Mouse (Mus musculus): ENCODE results near the gene Trappc12. TPM values are rescaled to one million over a fixed set of nuclear protein-coding genes. Genes with fewer than 3 reads are reported as not detected.

Gene Trappc12
- polyA plus RNA-seq (2015; fragmentation: Nextera tagmentation; extraction: Ambion mirVana) = 16.7 and 18.1 TPM in 2 replicates

DNA sequence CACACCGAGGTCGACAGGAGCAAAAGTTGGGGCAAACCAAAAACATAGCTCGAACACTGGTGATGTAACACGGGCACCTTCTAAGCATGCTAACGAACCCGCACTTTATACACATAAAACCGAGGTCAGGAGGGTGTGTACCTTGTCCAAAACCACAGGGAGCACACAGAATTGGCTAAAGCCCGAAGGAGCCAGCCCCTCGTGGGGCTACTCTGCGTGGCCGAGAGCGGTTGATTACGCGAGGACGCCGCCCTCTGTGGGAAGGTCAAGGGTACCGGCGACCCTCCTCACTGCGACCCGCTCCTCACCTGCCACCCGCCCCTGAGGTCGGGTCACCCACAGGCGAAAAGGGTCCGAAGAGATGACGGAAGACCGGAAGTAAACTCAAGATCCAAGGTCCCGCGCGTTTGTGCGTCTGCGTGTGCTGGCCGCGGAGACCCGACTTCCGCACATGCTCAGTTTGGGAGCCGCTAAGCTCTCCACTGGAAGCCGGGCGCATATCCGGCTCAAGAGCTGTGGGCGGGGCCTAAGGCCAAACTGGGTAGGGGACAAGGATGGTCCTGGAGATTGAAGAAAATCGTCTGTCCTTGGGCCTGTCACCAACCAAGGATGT is at the start of gene Trappc12:
Gene Trappc12, minus strand, starts transcription at position 452 of the 613 bp plus-strand sequence.
- Histone ChIP-seq H3K4me1 (replicated peaks) (peaks cover 50% of the 10 kb centered on the region), H3K4me3 (replicated peaks) (peak within 1 kb of the TSS; percentile 90), H3K36me3 (replicated peaks) (peaks cover 22% of the 10 kb centered on the region), H3K4me2 (peak within 1 kb of the TSS; percentile 86), H3K27ac (replicated peaks) (peak within 1 kb of the TSS; percentile 73), H3K9ac (peak within 1 kb of the TSS; percentile 89), H3K9me3 (replicated peaks) (no peaks in the 10 kb centered on the region), H3K27me3 (no peaks in the 10 kb centered on the region)
- ATAC-seq (ENCODE audit: insufficient read depth) = peak; percentile 81
- under 1% methylated on average over 41 of the region's 41 CpGs for WGBS (ENCODE audit: insufficient replicate concordance)

DNA sequence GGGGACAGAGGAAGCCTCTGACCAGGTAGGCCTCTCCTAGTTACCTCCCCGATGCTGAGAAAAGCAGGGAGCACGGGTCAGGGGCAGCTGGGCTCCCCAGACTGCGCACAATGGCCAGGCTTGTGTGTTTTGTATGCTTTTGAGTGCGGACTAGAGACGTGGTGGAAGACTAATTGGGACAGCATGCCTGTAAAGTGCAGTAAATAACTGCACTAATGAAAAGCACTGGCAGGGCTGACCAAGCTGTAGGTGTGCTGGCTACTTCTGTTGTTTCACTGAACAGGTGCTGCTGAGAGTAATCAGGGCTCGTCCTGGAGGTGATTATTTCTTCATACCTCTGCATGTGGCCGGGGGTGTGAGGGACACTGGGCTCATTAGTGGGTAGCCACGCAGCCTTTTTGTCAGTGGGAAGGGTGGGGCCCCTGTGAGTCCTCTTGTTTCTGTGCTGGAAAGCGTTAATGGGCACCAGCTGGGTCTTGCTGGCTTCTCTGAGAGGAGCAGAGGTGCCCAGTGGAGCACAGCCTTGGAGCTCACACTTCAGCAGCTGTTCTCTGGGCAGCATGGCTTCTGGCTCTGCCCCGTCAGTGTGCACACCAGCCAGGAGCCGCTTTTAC is 49.6 kb upstream of the Trappc12 start:
- Histone ChIP-seq H3K9me3 (replicated peaks) (no peaks in the 10 kb centered on the region), H3K9ac (no peak overlapping the region), H3K27me3 (no peaks in the 10 kb centered on the region), H3K4me3 (replicated peaks) (no peak overlapping the region), H3K36me3 (replicated peaks) (no peaks in the 10 kb centered on the region), H3K27ac (replicated peaks) (no peak overlapping the region), H3K4me1 (replicated peaks) (peaks cover 28% of the 10 kb centered on the region), H3K4me2 (no peak overlapping the region)
- no peak for ATAC-seq (ENCODE audit: insufficient read depth)
- WGBS (ENCODE audit: insufficient replicate concordance) = 72% methylated on average over 11 of the region's 11 CpGs

DNA sequence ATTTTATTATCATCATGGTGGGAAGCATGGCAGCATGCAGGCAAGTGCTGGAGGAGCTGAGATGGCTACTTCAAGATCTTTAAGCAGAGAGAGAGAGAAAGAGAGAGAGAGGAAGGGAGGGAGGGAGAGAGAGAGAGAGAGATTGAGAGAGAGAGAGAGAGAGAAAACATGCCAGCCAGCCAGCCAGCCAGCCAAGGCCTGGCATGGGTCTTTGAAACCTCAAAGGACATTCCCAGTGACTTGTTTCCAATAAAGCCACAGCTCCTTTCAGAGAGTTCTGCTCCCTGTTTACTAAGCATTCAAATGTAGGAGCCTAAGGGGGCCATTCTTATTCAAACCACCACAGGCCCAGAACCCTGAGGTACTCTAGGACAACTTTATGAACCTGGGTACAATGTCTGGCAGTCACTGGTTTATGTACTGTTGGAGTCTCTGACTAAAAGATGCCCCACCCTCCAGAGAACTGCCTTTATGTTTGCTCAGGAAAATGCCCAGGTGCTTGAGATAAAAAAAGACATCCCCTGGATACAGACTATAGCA is 46.7 kb upstream of the Trappc12 start:
- Histone ChIP-seq H3K4me1 (replicated peaks) (peaks cover 6% of the 10 kb centered on the region; the same call in 1 of the 2 replicates), H3K9ac (no peak overlapping the region), H3K4me3 (replicated peaks) (no peak overlapping the region), H3K36me3 (replicated peaks) (no peaks in the 10 kb centered on the region), H3K9me3 (replicated peaks) (no peaks in the 10 kb centered on the region), H3K4me2 (no peak overlapping the region), H3K27ac (replicated peaks) (no peak overlapping the region), H3K27me3 (no peaks in the 10 kb centered on the region)
- ATAC-seq (ENCODE audit: insufficient read depth) = no peak

DNA sequence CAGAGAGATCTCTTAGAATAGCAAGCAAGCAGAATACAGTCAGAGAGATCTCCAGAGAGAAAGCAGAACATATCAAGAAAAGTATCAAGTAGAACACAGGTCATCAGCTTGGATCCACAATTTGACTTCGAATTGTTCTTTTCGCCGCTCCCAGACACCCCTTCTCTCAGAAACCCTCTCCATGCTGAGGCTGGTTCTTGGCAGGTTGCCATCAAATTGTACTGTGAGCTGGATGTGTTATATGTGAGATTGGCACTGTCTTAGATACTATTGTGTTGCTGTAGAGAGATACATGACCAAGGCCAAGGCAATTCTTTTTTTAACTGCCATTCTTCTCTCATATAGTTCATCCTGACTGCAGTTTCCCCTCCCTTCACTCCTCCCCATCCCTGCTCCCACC is 44.8 kb upstream of the Trappc12 start:
- no peak overlapping the region for H3K4me3 ChIP-seq (replicated peaks)
- no peak for ATAC-seq (ENCODE audit: insufficient read depth)
- WGBS (ENCODE audit: insufficient replicate concordance) = 85% methylated on average over 3 of the region's 3 CpGs

DNA sequence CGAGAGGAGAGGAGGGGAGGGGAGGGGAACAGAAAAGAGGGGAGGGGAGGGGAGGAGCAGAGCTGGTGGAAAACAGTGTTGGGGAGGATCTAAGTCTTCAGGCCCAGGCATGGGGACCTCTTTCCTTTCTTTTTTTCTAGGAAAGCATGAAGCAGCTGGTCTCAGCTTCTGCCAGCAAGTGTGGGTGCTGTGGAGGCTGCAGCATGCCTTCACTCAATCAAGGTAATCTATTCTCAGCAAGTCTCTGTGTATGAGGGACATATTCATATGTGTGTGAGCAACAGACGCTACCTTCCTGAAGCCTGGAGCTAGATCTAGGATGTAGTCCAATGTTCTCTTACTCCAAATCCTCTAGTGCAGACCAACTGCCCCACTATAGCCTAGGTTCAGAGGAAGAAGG is 43.4 kb upstream of the Trappc12 start:
- 68% methylated on average over 2 of the region's 2 CpGs for WGBS (ENCODE audit: insufficient replicate concordance)
- ATAC-seq (ENCODE audit: insufficient read depth) = no peak
- Histone ChIP-seq H3K27ac (replicated peaks) (no peak overlapping the region), H3K9me3 (replicated peaks) (no peaks in the 10 kb centered on the region), H3K4me3 (replicated peaks) (no peak overlapping the region), H3K4me1 (replicated peaks) (no peaks in the 10 kb centered on the region), H3K36me3 (replicated peaks) (no peaks in the 10 kb centered on the region), H3K9ac (no peak overlapping the region), H3K27me3 (no peaks in the 10 kb centered on the region), H3K4me2 (no peak overlapping the region)

More for the DNA sequence above, 44.8 kb upstream of the Trappc12 start:
- Histone ChIP-seq H3K27ac (replicated peaks) (no peak overlapping the region), H3K4me1 (replicated peaks) (0 out of 2 replicates have a peak, but pooled peaks cover under 1% of the 10 kb centered on the region), H3K27me3 (no peaks in the 10 kb centered on the region), H3K9ac (no peak overlapping the region), H3K4me2 (no peak overlapping the region), H3K36me3 (replicated peaks) (no peaks in the 10 kb centered on the region), H3K9me3 (replicated peaks) (no peaks in the 10 kb centered on the region)

DNA sequence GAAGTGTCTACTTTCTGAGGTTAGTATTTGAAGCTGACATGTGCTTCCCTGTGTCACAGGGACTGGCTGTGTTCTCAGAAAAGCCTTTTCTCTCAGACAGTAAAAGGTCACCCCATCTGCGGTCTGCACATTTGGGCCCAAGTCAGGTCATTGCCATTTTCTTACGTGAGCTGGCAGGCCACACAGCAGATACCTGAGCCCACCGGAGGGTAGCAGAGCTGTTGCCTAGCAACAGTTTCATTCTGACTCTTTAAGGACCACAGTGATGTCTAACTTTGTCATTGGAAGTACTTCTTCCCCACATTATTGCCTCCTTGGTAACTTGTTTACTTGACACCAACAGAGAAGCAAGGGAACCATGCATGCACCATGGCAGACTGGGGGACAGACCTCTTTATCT is 42.3 kb upstream of the Trappc12 start:
- H3K27ac ChIP-seq (replicated peaks) = no peak overlapping the region
- H3K9ac ChIP-seq = no peak overlapping the region
- H3K4me3 ChIP-seq (replicated peaks) = no peak overlapping the region
- H3K4me2 ChIP-seq = no peak overlapping the region
- no peak for ATAC-seq (ENCODE audit: insufficient read depth)
- no peaks in the 10 kb centered on the region for H3K9me3 ChIP-seq (replicated peaks)
- H3K27me3 ChIP-seq = no peaks in the 10 kb centered on the region
- H3K36me3 ChIP-seq (replicated peaks) = no peaks in the 10 kb centered on the region
- no peaks in the 10 kb centered on the region for H3K4me1 ChIP-seq (replicated peaks)
- WGBS (ENCODE audit: insufficient replicate concordance) = 72% methylated on average over 3 of the region's 3 CpGs

DNA sequence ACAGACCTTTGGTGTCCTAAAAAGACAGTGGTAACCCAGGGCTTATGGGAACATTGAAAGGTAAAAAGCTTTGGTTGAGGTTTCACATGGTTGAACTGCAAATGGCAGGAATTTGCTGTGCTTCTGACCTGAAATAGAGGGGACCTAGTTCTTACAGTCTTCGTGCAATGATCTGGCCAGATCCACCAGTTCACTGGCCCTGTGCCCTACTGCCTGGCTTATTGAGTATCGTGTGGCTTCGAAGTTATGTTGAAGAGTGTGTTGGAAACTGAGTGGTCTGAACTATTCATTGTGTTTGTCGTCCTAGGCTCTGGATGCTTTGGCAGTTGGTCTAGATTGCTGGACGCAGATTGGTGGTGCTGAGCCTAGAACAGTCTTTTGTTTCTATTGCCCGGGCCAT is 36.0 kb upstream of the Trappc12 start:
- Histone ChIP-seq H3K27ac (replicated peaks) (no peak overlapping the region), H3K4me1 (replicated peaks) (no peaks in the 10 kb centered on the region), H3K36me3 (replicated peaks) (no peaks in the 10 kb centered on the region), H3K27me3 (no peaks in the 10 kb centered on the region), H3K4me2 (no peak overlapping the region), H3K4me3 (replicated peaks) (no peak overlapping the region), H3K9ac (no peak overlapping the region), H3K9me3 (replicated peaks) (no peaks in the 10 kb centered on the region)
- 81% methylated on average over 6 of the region's 6 CpGs for WGBS (ENCODE audit: insufficient replicate concordance)
- no peak for ATAC-seq (ENCODE audit: insufficient read depth)

DNA sequence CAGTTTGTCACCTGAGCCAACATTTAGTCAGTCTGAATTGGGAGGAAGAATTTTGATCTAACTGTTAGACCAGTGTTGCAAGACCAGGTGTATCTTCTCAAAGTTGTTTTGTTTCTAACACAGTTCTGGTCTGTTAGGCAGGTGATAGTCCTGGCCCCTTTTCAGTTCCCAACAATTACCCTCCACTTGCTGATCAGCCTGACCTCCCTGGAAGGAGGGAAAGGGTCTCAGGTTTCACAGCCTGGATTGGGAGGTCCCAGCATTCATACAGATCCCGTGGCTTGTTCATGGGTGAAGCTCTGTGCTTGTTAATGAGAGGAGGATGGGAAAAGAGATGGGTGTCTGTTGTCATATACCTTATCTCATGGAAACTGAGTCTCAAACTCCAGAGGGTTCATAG is 35.0 kb upstream of the Trappc12 start:
- Histone ChIP-seq H3K9me3 (replicated peaks) (no peaks in the 10 kb centered on the region), H3K4me3 (replicated peaks) (no peak overlapping the region), H3K27me3 (no peaks in the 10 kb centered on the region), H3K4me2 (no peak overlapping the region), H3K4me1 (replicated peaks) (no peaks in the 10 kb centered on the region), H3K9ac (no peak overlapping the region), H3K27ac (replicated peaks) (no peak overlapping the region), H3K36me3 (replicated peaks) (no peaks in the 10 kb centered on the region)
- 50% methylated on average over 1 of the region's 1 CpGs for WGBS (ENCODE audit: insufficient replicate concordance)
- no peak for ATAC-seq (ENCODE audit: insufficient read depth)

DNA sequence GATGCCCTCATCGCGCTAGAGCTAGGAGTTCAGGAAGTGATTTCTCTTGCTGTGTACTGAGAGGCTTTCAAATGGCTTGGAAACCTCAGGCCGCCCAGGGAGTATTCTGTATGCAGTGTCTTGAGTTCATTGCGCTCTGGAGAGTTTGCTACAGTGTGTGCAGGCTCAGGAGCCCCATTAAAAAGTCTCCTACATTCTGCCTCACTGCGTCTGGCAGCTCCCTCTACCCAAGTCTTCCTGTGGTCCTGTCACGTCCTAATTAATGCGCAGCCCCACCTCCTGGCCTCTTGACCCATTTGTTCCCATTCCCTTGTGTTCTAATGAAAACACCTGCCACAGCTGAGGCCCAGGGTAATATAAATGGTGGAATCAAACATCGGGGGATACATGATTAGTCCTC is 34.6 kb upstream of the Trappc12 start:
- no peaks in the 10 kb centered on the region for H3K4me1 ChIP-seq (replicated peaks)
- H3K4me2 ChIP-seq = no peak overlapping the region
- no peaks in the 10 kb centered on the region for H3K27me3 ChIP-seq
- no peak overlapping the region for H3K27ac ChIP-seq (replicated peaks)
- no peak for ATAC-seq (ENCODE audit: insufficient read depth)
- H3K9me3 ChIP-seq (replicated peaks) = no peaks in the 10 kb centered on the region
- H3K36me3 ChIP-seq (replicated peaks) = no peaks in the 10 kb centered on the region
- H3K9ac ChIP-seq = no peak overlapping the region
- 69% methylated on average over 8 of the region's 8 CpGs for WGBS (ENCODE audit: insufficient replicate concordance)
- no peak overlapping the region for H3K4me3 ChIP-seq (replicated peaks)

DNA sequence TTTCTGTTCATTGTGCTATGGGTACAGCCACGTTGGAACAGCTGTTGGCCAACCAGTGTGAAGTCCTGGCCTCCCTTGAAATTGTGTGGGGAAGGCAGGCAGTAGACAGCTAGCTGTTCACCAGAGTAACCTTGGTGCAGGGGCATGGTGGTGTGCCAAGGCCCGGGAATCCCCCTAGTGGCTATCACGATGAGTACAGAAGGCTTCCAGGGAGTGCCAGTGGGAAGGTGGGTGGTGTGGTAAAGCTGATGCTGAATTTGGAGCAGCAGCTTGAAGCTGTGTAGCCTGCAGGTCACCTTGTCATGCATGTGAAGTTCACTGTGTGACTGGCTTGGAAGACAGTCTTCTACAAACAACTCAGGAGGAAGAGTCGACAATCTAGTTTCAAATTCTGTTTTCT is 34.1 kb upstream of the Trappc12 start:
- Histone ChIP-seq H3K27ac (replicated peaks) (no peak overlapping the region), H3K36me3 (replicated peaks) (no peaks in the 10 kb centered on the region), H3K9ac (no peak overlapping the region), H3K4me3 (replicated peaks) (no peak overlapping the region), H3K4me1 (replicated peaks) (no peaks in the 10 kb centered on the region), H3K9me3 (replicated peaks) (no peaks in the 10 kb centered on the region), H3K27me3 (no peaks in the 10 kb centered on the region), H3K4me2 (no peak overlapping the region)
- WGBS (ENCODE audit: insufficient replicate concordance) = 37% methylated on average over 4 of the region's 4 CpGs
- no peak for ATAC-seq (ENCODE audit: insufficient read depth)

DNA sequence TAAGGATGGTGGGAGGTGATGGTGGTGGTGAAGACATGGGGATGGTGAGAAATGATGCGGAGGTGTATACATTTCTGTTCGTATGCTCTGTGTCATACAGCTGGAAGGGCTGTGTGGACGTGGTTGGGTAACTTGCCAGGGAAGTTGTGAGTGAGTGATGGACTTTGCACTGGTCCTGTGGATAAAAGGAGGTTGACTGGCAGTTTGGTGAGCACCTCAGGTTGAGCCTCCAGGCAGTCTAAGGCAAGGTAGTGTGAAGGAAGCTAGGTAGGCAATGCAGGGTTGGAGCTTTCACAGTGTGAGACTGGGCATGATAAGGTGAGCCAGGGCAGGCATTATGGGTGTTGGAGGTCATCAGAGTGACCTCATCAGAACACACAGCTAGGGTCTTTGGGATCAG is 32.4 kb upstream of the Trappc12 start:
- WGBS (ENCODE audit: insufficient replicate concordance) = 75% methylated on average over 3 of the region's 3 CpGs
- no peak overlapping the region for H3K9ac ChIP-seq
- H3K4me2 ChIP-seq = no peak overlapping the region
- H3K36me3 ChIP-seq (replicated peaks) = no peaks in the 10 kb centered on the region
- H3K4me3 ChIP-seq (replicated peaks) = no peak overlapping the region
- no peak overlapping the region for H3K27ac ChIP-seq (replicated peaks)
- peaks cover 9% of the 10 kb centered on the region; the same call in 1 of the 2 replicates for H3K4me1 ChIP-seq (replicated peaks)
- ATAC-seq (ENCODE audit: insufficient read depth) = no peak
- no peaks in the 10 kb centered on the region for H3K27me3 ChIP-seq
- no peaks in the 10 kb centered on the region for H3K9me3 ChIP-seq (replicated peaks)
